Mouse (Mus musculus) C2C12 (cell line): ENCODE measurements around the gene Btk. TPM values are rescaled to one million over a fixed set of nuclear protein-coding genes. Genes with fewer than 3 reads are reported as not detected.

Experiments used
- H3K27me3 ChIP-seq: one replicate; pipeline ENCODE4 v1.6.1; 2011; ENCODE audit not compliant: control insufficient read depth, insufficient read depth, insufficient read length
- H3K36me3 ChIP-seq: one replicate; pipeline ENCODE4 v1.6.1; 2011; ENCODE audit not compliant: control insufficient read depth, insufficient read depth
- H3K4me3 ChIP-seq: one replicate; pipeline ENCODE4 v1.5.1; 2011; ENCODE audit warnings: mild to moderate bottlenecking, control low read depth; ENCODE audit not compliant: poor library complexity, insufficient read depth, severe bottlenecking
- H3K79me2 ChIP-seq: one replicate; pipeline ENCODE4 v1.6.1; 2011; ENCODE audit not compliant: control insufficient read depth, insufficient read depth
- H3K79me3 ChIP-seq: one replicate; pipeline ENCODE4 v1.6.1; 2011; ENCODE audit warnings: low read depth, control low read depth
- H3ac ChIP-seq: one replicate; pipeline ENCODE3; 2011; ENCODE audit warnings: low read depth; ENCODE audit not compliant: control insufficient read depth, insufficient read length
- CEBPB ChIP-seq: IDR thresholded peaks from one replicate; pipeline ENCODE4 v1.6.1; 2011; ENCODE audit warnings: low read depth, mild to moderate bottlenecking, control low read depth, moderate library complexity
- CTCF ChIP-seq: IDR thresholded peaks from one replicate; pipeline ENCODE4 v1.5.1; 2011; ENCODE audit not compliant: control insufficient read depth, insufficient read depth, insufficient read length
- FOSL1 ChIP-seq: IDR thresholded peaks from one replicate; pipeline ENCODE4 v1.8.0; 2011; ENCODE audit warnings: mild to moderate bottlenecking, low read length; ENCODE audit not compliant: poor library complexity, insufficient read depth, severe bottlenecking
- MAX ChIP-seq: IDR thresholded peaks from one replicate; pipeline ENCODE4 v1.6.1; 2011; ENCODE audit warnings: mild to moderate bottlenecking, control low read depth
- MYOD1 ChIP-seq: IDR thresholded peaks from one replicate; pipeline ENCODE4 v1.6.1; 2011; ENCODE audit warnings: low read depth; ENCODE audit not compliant: control insufficient read depth, insufficient read length
- MYOG ChIP-seq: IDR thresholded peaks from one replicate; pipeline ENCODE4 v1.6.1; 2011; ENCODE audit not compliant: control insufficient read depth, insufficient read length; ENCODE audit errors: extremely low read depth
- USF1 ChIP-seq: IDR thresholded peaks from one replicate; pipeline ENCODE4 v1.6.1; 2011; ENCODE audit warnings: low read depth, mild to moderate bottlenecking, control low read depth, moderate library complexity
- polyA plus RNA-seq: library from polyadenylated mRNA; unstranded; fragments of >200 nt; fragmentation: generic; extraction: Trizol; gene quantifications from one replicate; pipeline ENCODE4 v1.2.1, GENCODE M21; 2012; ENCODE audit warnings: missing spikeins

The Btk gene
- polyA plus RNA-seq, 1 experiment: not detected

GRCm38 (mm10) chrX:134525260-134525659, 58.1 kb downstream of the Btk start:
- Histone ChIP-seq H3K36me3 (no peaks in the 10 kb centered on the region), H3K4me3 (no peak overlapping the region), H3K79me3 (no peaks in the 10 kb centered on the region), H3ac (no peak overlapping the region), H3K27me3 (no peaks in the 10 kb centered on the region), H3K79me2 (no peaks in the 10 kb centered on the region)
- no peak for TF ChIP-seq MAX
- no peak for TF ChIP-seq MYOD1

GRCm38 (mm10) chrX:134523772-134524171, 59.6 kb downstream of the Btk start:
- no peaks in the 10 kb centered on the region for H3K79me3 ChIP-seq
- TF ChIP-seq MYOD1 (no peak), MYOG (no peak), USF1 (no peak), MAX (no peak), FOSL1 (no peak), CTCF (no peak), CEBPB (no peak)
- no peak overlapping the region for H3ac ChIP-seq
- H3K27me3 ChIP-seq: no peaks in the 10 kb centered on the region
- H3K79me2 ChIP-seq: no peaks in the 10 kb centered on the region
- H3K4me3 ChIP-seq: no peak overlapping the region
- no peaks in the 10 kb centered on the region for H3K36me3 ChIP-seq

GRCm38 (mm10) chrX:134509473-134509872, 73.9 kb downstream of the Btk start:
- no peaks in the 10 kb centered on the region for H3K36me3 ChIP-seq
- H3K79me2 ChIP-seq: no peaks in the 10 kb centered on the region
- no peak overlapping the region for H3ac ChIP-seq
- H3K27me3 ChIP-seq: no peaks in the 10 kb centered on the region
- H3K4me3 ChIP-seq: no peak overlapping the region
- TF ChIP-seq MYOD1 (no peak), FOSL1 (no peak), USF1 (no peak), CEBPB (no peak), MAX (no peak), CTCF (no peak), MYOG (no peak)
- H3K79me3 ChIP-seq: no peaks in the 10 kb centered on the region

GRCm38 (mm10) chrX:134507977-134508376, 75.4 kb downstream of the Btk start:
- Histone ChIP-seq H3K27me3 (no peaks in the 10 kb centered on the region), H3K79me2 (no peaks in the 10 kb centered on the region), H3K79me3 (no peaks in the 10 kb centered on the region), H3ac (no peak overlapping the region), H3K36me3 (no peaks in the 10 kb centered on the region), H3K4me3 (no peak overlapping the region)
- TF ChIP-seq MYOG (no peak), MYOD1 (no peak), MAX (no peak)

- H3K36me3 ChIP-seq: no peaks in the 10 kb centered on the region
- no peak for TF ChIP-seq MYOG
- no peak for TF ChIP-seq USF1
- TF ChIP-seq FOSL1: no peak
- no peak overlapping the region for H3ac ChIP-seq
- H3K79me3 ChIP-seq: no peaks in the 10 kb centered on the region
- H3K79me2 ChIP-seq: no peaks in the 10 kb centered on the region
- no peak overlapping the region for H3K4me3 ChIP-seq
- H3K27me3 ChIP-seq: no peaks in the 10 kb centered on the region
Observed at GRCm38 (mm10) chrX:134500651-134501050, 82.7 kb downstream of the Btk start.

Other genes with a start within 250 kb of the Btk start
- 1.9 TPM for gene Drp2, start 179.0 kb downstream of the Btk start, polyA plus RNA-seq
- not detected for gene Taf7l, start 107.1 kb downstream of the Btk start, polyA plus RNA-seq
- gene Timm8a1, start 41.7 kb downstream of the Btk start, polyA plus RNA-seq: 44.6 TPM
- 1,745 TPM for gene Rpl36a, start 2.1 kb upstream of the Btk start, polyA plus RNA-seq
- 6.4 TPM for gene Gla, start 17.6 kb upstream of the Btk start, polyA plus RNA-seq
- 26.2 TPM for gene Hnrnph2, start 17.6 kb upstream of the Btk start, polyA plus RNA-seq
- gene Armcx4, start 102.9 kb upstream of the Btk start, polyA plus RNA-seq: 2.7 TPM
- gene Armcx1, start 134.4 kb upstream of the Btk start, polyA plus RNA-seq: 2.7 TPM
- 6.0 TPM for gene Armcx6, start 167.8 kb upstream of the Btk start, polyA plus RNA-seq
- gene Armcx3, start 173.0 kb upstream of the Btk start, polyA plus RNA-seq: 14.0 TPM
- gene Armcx2, start 225.7 kb upstream of the Btk start, polyA plus RNA-seq: 55.5 TPM